Mouse (Mus musculus) hindbrain, embryonic 16.5 days (tissue): ENCODE measurements at regions not wholly inside any gene's neighbourhood (a gene's known extent, or its start where the extent isn't known, plus 50 kb on each side); places are given as distances from the start of the nearest gene placed in this dataset.

Experiments
- ATAC-seq: fragments of 200-750 bp; cut with Nextera tagmentation; 2 replicates; pipeline ENCODE4 v1.8.0; 2017; ENCODE audit warnings: moderate TSS enrichment, moderate library complexity
- H3K27ac ChIP-seq: fragments of 300-500 bp; sonication (generic); 2 replicates; pipeline ENCODE4 v1.5.1; 2014; ENCODE audit warnings: low read depth, mild to moderate bottlenecking, control low read depth, low read length, moderate library complexity
- H3K27me3 ChIP-seq: fragments of 300-500 bp; sonication (generic); replicated peaks from 2 replicates; pipeline ENCODE4 v1.6.1; 2014; ENCODE audit warnings: low read length; ENCODE audit not compliant: control insufficient read depth, insufficient read depth
- H3K36me3 ChIP-seq: fragments of 300-500 bp; sonication (generic); 2 replicates; pipeline ENCODE4 v1.6.1; 2014; ENCODE audit warnings: mild to moderate bottlenecking, low read length, moderate library complexity, mixed read lengths; ENCODE audit not compliant: control insufficient read depth, insufficient read depth
- H3K4me1 ChIP-seq: fragments of 300-500 bp; sonication (generic); 2 replicates; pipeline ENCODE4 v1.6.1; 2014; ENCODE audit warnings: low read depth, low read length; ENCODE audit not compliant: control insufficient read depth, insufficient read depth
- H3K4me2 ChIP-seq: fragments of 300-500 bp; sonication (generic); 2 replicates; pipeline ENCODE4 v1.6.1; 2014; ENCODE audit warnings: mild to moderate bottlenecking, low read length, control low read depth, moderate library complexity
- H3K4me3 ChIP-seq: fragments of 300-500 bp; sonication (generic); 2 replicates; pipeline ENCODE4 v1.5.1; 2014; ENCODE audit warnings: mild to moderate bottlenecking, low read length, control low read depth, moderate library complexity
- H3K9ac ChIP-seq: fragments of 300-500 bp; sonication (generic); 2 replicates; pipeline ENCODE4 v1.6.1; 2014; ENCODE audit warnings: low read depth, mild to moderate bottlenecking, control low read depth, low read length, moderate library complexity
- H3K9me3 ChIP-seq: fragments of 300-500 bp; sonication (generic); 2 replicates; pipeline ENCODE4 v1.6.1; 2014; ENCODE audit warnings: mild to moderate bottlenecking, low read length, moderate library complexity; ENCODE audit not compliant: control insufficient read depth
- WGBS: fragments of 180-500 bp; shearing (Covaris S2); extraction: QIAGEN DNeasy Blood & Tissue Kit; methylation state at CpG from one replicate; pipeline ENCODE4 v1.1.7; 2014; 5-methylcytosine and 5-hydroxymethylcytosine counted together

GRCm38 (mm10) chr8:31314692-31315358 lies 2113.7 kb upstream of the 5930422O12Rik start:
- Histone ChIP-seq H3K27me3 (no peaks in the 10 kb centered on the region), H3K4me1 (no peaks in the 10 kb centered on the region; the same call in 1 of the 2 replicates), H3K9ac (no peak overlapping the region), H3K27ac (no peak overlapping the region), H3K4me2 (no peak overlapping the region), H3K4me3 (no peak overlapping the region), H3K36me3 (no peaks in the 10 kb centered on the region), H3K9me3 (peaks cover 2% of the 10 kb centered on the region; the same call in 1 of the 2 replicates)
- 39% methylated on average over 5 of the region's 5 CpGs for WGBS
- ATAC-seq, result no peak

- no peak for ATAC-seq
- no peaks in the 10 kb centered on the region for H3K36me3 ChIP-seq
- H3K27ac ChIP-seq, result no peak overlapping the region
- H3K4me3 ChIP-seq, result no peak overlapping the region
- no peak overlapping the region for H3K4me2 ChIP-seq
- no peaks in the 10 kb centered on the region; the same call in 1 of the 2 replicates for H3K4me1 ChIP-seq
- H3K27me3 ChIP-seq, result no peaks in the 10 kb centered on the region
- 34% methylated on average over 8 of the region's 8 CpGs for WGBS
- H3K9ac ChIP-seq, result no peak overlapping the region
- H3K9me3 ChIP-seq, result peaks cover 2% of the 10 kb centered on the region; the same call in 1 of the 2 replicates
Observed at GRCm38 (mm10) chr8:31315359-31315705, 2113.2 kb upstream of the 5930422O12Rik start.

GRCm38 (mm10) chr8:31333545-31334297 lies 2094.8 kb upstream of the 5930422O12Rik start:
- Histone ChIP-seq H3K9ac (no peak overlapping the region), H3K4me2 (no peak overlapping the region), H3K27me3 (no peaks in the 10 kb centered on the region), H3K4me1 (no peaks in the 10 kb centered on the region), H3K36me3 (no peaks in the 10 kb centered on the region), H3K27ac (no peak overlapping the region), H3K9me3 (no peaks in the 10 kb centered on the region), H3K4me3 (no peak overlapping the region)
- 92% methylated on average over 7 of the region's 7 CpGs for WGBS
- ATAC-seq, result no peak

- H3K9ac ChIP-seq, result no peak overlapping the region
- no peak overlapping the region for H3K4me3 ChIP-seq
- 76% methylated on average over 4 of the region's 4 CpGs for WGBS
- H3K27ac ChIP-seq, result no peak overlapping the region
- no peaks in the 10 kb centered on the region for H3K9me3 ChIP-seq
- no peak for ATAC-seq
- H3K4me2 ChIP-seq, result no peak overlapping the region
- no peaks in the 10 kb centered on the region for H3K27me3 ChIP-seq
- H3K4me1 ChIP-seq, result no peaks in the 10 kb centered on the region
- H3K36me3 ChIP-seq, result no peaks in the 10 kb centered on the region
Observed at GRCm38 (mm10) chr8:31348504-31348903, 2080.0 kb upstream of the 5930422O12Rik start.

GRCm38 (mm10) chr8:31369636-31370035 lies 2058.9 kb upstream of the 5930422O12Rik start:
- no peak for ATAC-seq
- H3K9me3 ChIP-seq, result no peaks in the 10 kb centered on the region
- no peaks in the 10 kb centered on the region for H3K27me3 ChIP-seq
- 29% methylated on average over 5 of the region's 5 CpGs for WGBS
- no peak overlapping the region for H3K4me2 ChIP-seq
- no peak overlapping the region for H3K27ac ChIP-seq
- H3K36me3 ChIP-seq, result no peaks in the 10 kb centered on the region
- H3K9ac ChIP-seq, result no peak overlapping the region
- H3K4me3 ChIP-seq, result no peak overlapping the region
- no peaks in the 10 kb centered on the region for H3K4me1 ChIP-seq

- Histone ChIP-seq H3K36me3 (no peaks in the 10 kb centered on the region), H3K27me3 (no peaks in the 10 kb centered on the region), H3K9ac (no peak overlapping the region), H3K4me1 (no peaks in the 10 kb centered on the region), H3K9me3 (no peaks in the 10 kb centered on the region), H3K4me3 (no peak overlapping the region), H3K4me2 (no peak overlapping the region), H3K27ac (no peak overlapping the region)
- ATAC-seq, result peak; percentile 80
- 35% methylated on average over 3 of the region's 3 CpGs for WGBS
Observed at GRCm38 (mm10) chr8:31370137-31371010, 2058.1 kb upstream of the 5930422O12Rik start.

GRCm38 (mm10) chr8:31371656-31372055 lies 2056.9 kb upstream of the 5930422O12Rik start:
- WGBS, result 37% methylated on average over 5 of the region's 5 CpGs
- H3K9ac ChIP-seq, result no peak overlapping the region
- H3K4me3 ChIP-seq, result no peak overlapping the region
- ATAC-seq, result no peak
- H3K9me3 ChIP-seq, result no peaks in the 10 kb centered on the region
- H3K36me3 ChIP-seq, result no peaks in the 10 kb centered on the region
- H3K4me2 ChIP-seq, result no peak overlapping the region
- H3K27ac ChIP-seq, result no peak overlapping the region
- no peaks in the 10 kb centered on the region for H3K27me3 ChIP-seq
- H3K4me1 ChIP-seq, result no peaks in the 10 kb centered on the region

- Histone ChIP-seq H3K4me2 (no peak overlapping the region), H3K4me3 (no peak overlapping the region), H3K9ac (no peak overlapping the region), H3K36me3 (no peaks in the 10 kb centered on the region), H3K27ac (no peak overlapping the region), H3K9me3 (no peaks in the 10 kb centered on the region), H3K27me3 (no peaks in the 10 kb centered on the region), H3K4me1 (no peaks in the 10 kb centered on the region)
- no peak for ATAC-seq
- 77% methylated on average over 2 of the region's 2 CpGs for WGBS
Observed at GRCm38 (mm10) chr8:31372397-31372796, 2056.1 kb upstream of the 5930422O12Rik start.
